Mouse (Mus musculus) lung, embryonic 15.5 days (tissue): ENCODE measurements around the gene Cyth1. TPM values are rescaled to one million over a fixed set of nuclear protein-coding genes. Genes with fewer than 3 reads are reported as not detected.

ENCODE experiments used
- ATAC-seq: fragments of 200-750 bp; cut with Nextera tagmentation; 2 replicates; pipeline ENCODE4 v1.8.0; 2017; ENCODE audit warnings: moderate number of reproducible peaks, borderline replicate concordance; ENCODE audit not compliant: low FRiP score, low TSS enrichment; ENCODE audit errors: extremely low read depth
- H3K27ac ChIP-seq: fragments of 300-500 bp; sonication (generic); 2 replicates; pipeline ENCODE4 v1.5.1; 2015; ENCODE audit warnings: moderate library complexity, mild to moderate bottlenecking, inconsistent platforms
- H3K27me3 ChIP-seq: fragments of 300-500 bp; sonication (generic); 2 replicates; pipeline ENCODE4 v1.6.1; 2015; ENCODE audit warnings: inconsistent platforms
- H3K36me3 ChIP-seq: fragments of 300-500 bp; sonication (generic); 2 replicates; pipeline ENCODE4 v1.6.1; 2015; ENCODE audit warnings: inconsistent platforms
- H3K4me1 ChIP-seq: fragments of 300-500 bp; sonication (generic); 2 replicates; pipeline ENCODE4 v1.6.1; 2015; ENCODE audit warnings: inconsistent platforms
- H3K4me2 ChIP-seq: fragments of 300-500 bp; sonication (generic); 2 replicates; pipeline ENCODE4 v1.6.1; 2015; ENCODE audit warnings: inconsistent platforms, mild to moderate bottlenecking, moderate library complexity
- H3K4me3 ChIP-seq: fragments of 300-500 bp; sonication (generic); 2 replicates; pipeline ENCODE4 v1.5.1; 2015; ENCODE audit warnings: mild to moderate bottlenecking, inconsistent platforms
- H3K9ac ChIP-seq: fragments of 300-500 bp; sonication (generic); 2 replicates; pipeline ENCODE4 v1.6.1; 2015; ENCODE audit warnings: inconsistent platforms
- H3K9me3 ChIP-seq: fragments of 300-500 bp; sonication (generic); 2 replicates; pipeline ENCODE4 v1.6.1; 2016; ENCODE audit warnings: inconsistent platforms
- WGBS: fragments of 180-500 bp; shearing (Covaris S2); methylation state at CpG from one replicate; pipeline ENCODE4 v1.1.7; 2015; 5-methylcytosine and 5-hydroxymethylcytosine counted together
- polyA plus RNA-seq: library from polyadenylated mRNA; unstranded; fragments of >200 nt; fragmentation: Nextera tagmentation; extraction: Ambion mirVana; gene quantifications from 2 replicates; pipeline ENCODE4 v1.2.1, GENCODE M21; 2015

The Cyth1 gene
- polyA plus RNA-seq, 1 experiment from 2014 or later: 17.7 TPM

DNA sequence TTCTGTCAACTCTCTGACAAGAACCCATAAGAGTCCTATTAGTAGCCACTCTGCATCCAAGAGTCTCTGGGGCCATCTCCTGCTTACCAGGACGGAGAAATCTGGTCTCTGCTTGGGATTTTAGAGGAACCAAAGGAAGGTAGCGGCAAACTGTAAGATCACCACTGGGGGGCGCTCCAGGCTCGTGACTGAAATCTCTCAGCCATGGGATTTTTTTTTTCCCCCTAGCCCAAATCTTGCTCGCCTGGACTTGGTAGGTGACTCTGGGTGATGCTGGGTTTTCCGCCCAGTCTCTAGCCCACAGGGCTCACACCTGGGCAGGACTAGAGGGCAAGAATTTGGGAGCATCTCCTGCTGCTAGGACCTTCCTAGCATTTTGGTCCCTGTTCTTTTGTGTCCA is 164.6 kb downstream of the Cyth1 start:
- ATAC-seq: no peak
- H3K27ac ChIP-seq: no peak overlapping the region

DNA sequence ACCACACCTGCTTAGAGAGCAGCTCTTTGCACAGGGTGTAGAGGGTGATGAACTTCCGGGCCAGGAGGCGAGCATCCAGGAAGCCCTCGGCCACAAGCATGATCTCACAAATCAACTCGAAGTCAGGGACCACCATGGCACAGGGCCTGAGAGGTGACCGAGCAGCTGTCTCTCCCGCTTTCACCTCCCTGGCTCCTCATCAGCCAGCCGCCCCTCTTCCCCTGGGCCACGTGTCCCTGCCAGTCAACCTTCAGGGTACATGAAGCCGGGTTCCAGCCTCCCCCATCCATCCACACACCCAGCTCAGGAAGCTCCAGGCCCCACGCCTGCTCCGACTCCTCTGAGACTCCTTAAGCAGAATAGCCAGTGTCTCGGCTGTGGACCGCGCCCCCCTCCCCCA is 166.1 kb downstream of the Cyth1 start:
- Histone ChIP-seq H3K9me3 (no peaks in the 10 kb centered on the region), H3K27me3 (no peaks in the 10 kb centered on the region), H3K27ac (no peak overlapping the region), H3K4me1 (peaks cover 9% of the 10 kb centered on the region), H3K4me3 (no peak overlapping the region), H3K36me3 (no peaks in the 10 kb centered on the region), H3K4me2 (no peak overlapping the region), H3K9ac (no peak overlapping the region)
- no peak for ATAC-seq
- 77% methylated on average over 14 of the region's 14 CpGs for WGBS

More for the DNA sequence above, 164.6 kb downstream of the Cyth1 start:
- Histone ChIP-seq H3K27me3 (no peaks in the 10 kb centered on the region), H3K9ac (no peak overlapping the region), H3K4me2 (no peak overlapping the region), H3K4me3 (no peak overlapping the region), H3K9me3 (no peaks in the 10 kb centered on the region), H3K36me3 (no peaks in the 10 kb centered on the region), H3K4me1 (peaks cover 10% of the 10 kb centered on the region)
- WGBS: 11% methylated on average over 6 of the region's 6 CpGs

Other genes starting within 250 kb of the Cyth1 start
- 0.19 and 0.20 TPM in 2 replicates for gene Dnah17, start 118.0 kb downstream of the Cyth1 start, polyA plus RNA-seq
- gene Usp36, start 41.7 kb upstream of the Cyth1 start, polyA plus RNA-seq: 17.7 and 19.4 TPM in 2 replicates
- 0.33 and 0.56 TPM in 2 replicates for gene Cep295nl, start 93.9 kb upstream of the Cyth1 start, polyA plus RNA-seq
- 79.1 and 79.8 TPM in 2 replicates for gene Timp2, start 107.1 kb upstream of the Cyth1 start, polyA plus RNA-seq
- gene Lgals3bp, start 153.5 kb upstream of the Cyth1 start, polyA plus RNA-seq: 4.9 and 6.9 TPM in 2 replicates
- 30.3 and 33.7 TPM in 2 replicates for gene Cant1, start 170.5 kb upstream of the Cyth1 start, polyA plus RNA-seq
- 6.9 and 7.6 TPM in 2 replicates for gene C1qtnf1, start 179.6 kb upstream of the Cyth1 start, polyA plus RNA-seq
- 6.0 and 7.3 TPM in 2 replicates for gene Engase, start 228.2 kb upstream of the Cyth1 start, polyA plus RNA-seq